Mouse (Mus musculus): ENCODE data around the gene Gm7029.

- TF ChIP-seq CTCF (IDR thresholded peaks at IDR 0.05; ENCODE audit: low read depth) (no peak), EP300 (IDR thresholded peaks at IDR 0.05; ENCODE audit: low read depth) (peak; percentile 77; the same call in 1 of the 2 replicates)
Measured at GRCm38 (mm10) chr17:33909077-33909868, 35.6 kb downstream of the Gm7029 start, which contains the start of gene Daxx.

All from heart, postnatal 0 days (tissue).